Mouse (Mus musculus) bone marrow macrophage, adult 2 months (primary cell): ENCODE data around the gene Gm49320.

Experiments
- CTCF ChIP-seq: IDR thresholded peaks from 2 replicates; pipeline ENCODE4 v1.5.1; 2012; ENCODE audit warnings: low read depth, mild to moderate bottlenecking, low read length, moderate library complexity
- POLR2A ChIP-seq: IDR thresholded peaks from 2 replicates; pipeline ENCODE4 v1.6.1; 2012; ENCODE audit warnings: mild to moderate bottlenecking, low read depth, low read length, borderline replicate concordance

DNA sequence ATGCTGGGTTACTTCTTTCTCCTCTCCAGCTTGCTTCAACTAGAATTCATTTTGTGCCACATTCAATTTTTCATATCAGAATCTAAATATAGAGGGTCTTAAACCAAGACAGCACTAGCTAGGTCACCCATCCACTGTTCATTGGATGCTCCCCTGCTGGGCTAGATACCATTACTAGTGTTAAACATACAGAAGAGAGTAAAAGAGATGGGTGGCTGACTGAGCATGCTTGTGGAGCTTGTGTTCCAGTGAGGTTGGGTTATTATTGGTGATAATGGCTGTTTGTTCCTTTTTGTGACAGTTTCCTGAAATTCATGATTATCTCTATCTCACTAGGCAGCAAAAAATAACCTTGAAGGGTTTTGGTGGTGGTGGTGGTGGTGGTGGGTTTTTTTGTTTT is 16.6 kb upstream of the Gm49320 start:
- TF ChIP-seq CTCF (no peak), POLR2A (no peak)
